Mouse (Mus musculus): ENCODE results near the gene Oprl1. TPM values are rescaled to one million over a fixed set of nuclear protein-coding genes. Genes with fewer than 3 reads are reported as not detected.

The Oprl1 gene
- polyA plus RNA-seq (2012; ENCODE audit: insufficient read depth, insufficient read length, low replicate concordance, missing spikeins) = not detected in 2 replicates

DNA sequence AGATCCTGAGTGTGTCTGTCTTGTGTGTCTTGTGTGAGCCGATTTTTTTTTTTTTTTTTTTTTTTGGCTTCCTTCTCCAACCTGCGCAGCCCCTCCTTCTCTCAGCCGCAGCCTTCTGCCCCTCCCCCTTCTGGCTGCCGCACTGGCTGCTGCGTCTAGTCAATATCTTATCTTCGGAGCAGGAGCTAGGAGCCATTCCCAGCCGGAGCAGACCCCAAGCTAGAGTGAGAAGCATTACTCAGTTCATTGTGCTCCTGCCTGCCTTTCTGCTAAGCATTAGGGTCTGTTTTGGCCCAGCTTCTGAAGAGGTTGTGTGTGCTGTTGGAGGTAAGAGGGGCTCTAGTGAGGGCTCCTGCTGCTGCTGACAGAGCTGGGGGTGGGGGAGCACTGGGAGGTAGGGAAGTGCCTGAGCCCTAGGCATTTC lies at the start of gene Oprl1:
TSS of gene Oprl1 (plus strand) at position 114 of the 424 bp plus-strand sequence.
- peak within 1 kb of the TSS; percentile 49 for H3K27ac ChIP-seq (ENCODE audit: insufficient read depth, low read depth, low read length)
- WGBS = 5% methylated on average over 7 of the region's 7 CpGs
- H3K4me3 ChIP-seq (ENCODE audit: insufficient read depth, low read depth, low read length) = peak within 1 kb of the TSS; percentile 59
- peaks cover 7% of the 10 kb centered on the region; the same call in 1 of the 2 replicates for H3K4me1 ChIP-seq (ENCODE audit: control insufficient read depth, insufficient read depth, low read length)
- TF ChIP-seq CTCF (IDR thresholded peaks at IDR 0.05; ENCODE audit: insufficient read depth, low read depth, low read length) (no peak), POLR2A (IDR thresholded peaks at IDR 0.05; ENCODE audit: insufficient read depth, low read depth, low read length) (no peak)

DNA sequence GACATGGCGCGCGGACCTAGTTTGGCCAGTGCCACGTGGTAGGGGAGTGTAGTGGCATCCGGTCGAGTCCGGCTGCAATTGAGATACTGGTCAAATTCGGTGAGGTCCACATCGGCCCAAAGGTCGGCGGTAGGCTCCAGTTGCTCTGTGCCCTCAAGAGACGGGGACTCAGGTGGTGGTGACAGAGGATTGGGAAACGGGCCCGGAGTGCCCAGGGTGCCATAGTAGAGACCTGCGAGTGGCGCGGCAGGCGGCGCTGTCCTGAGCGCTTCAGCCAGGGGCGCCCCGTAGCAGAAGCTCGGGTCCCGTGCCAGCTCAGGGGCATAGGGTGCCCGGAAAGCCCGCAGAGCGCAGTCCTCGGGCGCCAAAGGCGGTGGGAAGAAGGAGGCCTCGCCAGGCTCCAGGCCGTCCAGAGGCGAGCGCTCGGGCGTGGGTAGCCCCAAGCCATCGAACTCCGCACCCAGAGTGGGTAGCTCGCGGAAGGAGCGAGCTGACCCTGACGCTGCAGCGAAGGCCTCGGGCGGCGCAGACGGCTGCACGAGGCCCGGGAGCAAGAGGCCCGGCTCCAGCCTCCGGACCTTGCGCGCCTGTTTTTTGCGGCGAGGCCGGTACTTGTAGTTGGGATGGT lies 44.4 kb upstream of the Oprl1 start:
- 7% methylated on average over 56 of the region's 56 CpGs for WGBS
- H3K27ac ChIP-seq (ENCODE audit: insufficient read depth, low read depth, low read length) = no peak overlapping the region
- peak overlapping the region; percentile 44 for H3K4me3 ChIP-seq (ENCODE audit: insufficient read depth, low read depth, low read length)
- TF ChIP-seq POLR2A (IDR thresholded peaks at IDR 0.05; ENCODE audit: insufficient read depth, low read depth, low read length) (no peak), CTCF (IDR thresholded peaks at IDR 0.05; ENCODE audit: insufficient read depth, low read depth, low read length) (no peak)
- peaks cover 14% of the 10 kb centered on the region for H3K4me1 ChIP-seq (ENCODE audit: control insufficient read depth, insufficient read depth, low read length)

DNA sequence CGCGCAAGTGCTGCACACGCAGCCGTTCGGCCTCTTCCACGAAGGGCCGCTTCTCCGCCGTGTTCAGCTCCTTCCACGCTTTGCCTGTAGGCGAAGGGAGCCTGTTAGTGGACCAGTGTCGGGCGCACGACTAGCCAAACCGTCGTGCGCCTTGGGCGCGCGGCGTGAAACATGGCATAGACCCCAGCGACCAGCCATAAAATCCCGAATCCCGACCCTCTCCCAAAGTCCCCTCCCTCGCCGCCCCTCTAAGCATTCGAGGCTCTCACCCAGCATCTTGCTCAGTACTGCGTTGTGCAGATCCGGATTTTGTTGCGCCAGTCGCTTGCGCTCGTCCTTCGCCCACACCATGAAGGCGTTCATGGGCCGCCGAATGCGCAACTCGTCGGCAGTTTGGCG lies 43.9 kb upstream of the Oprl1 start:
- WGBS = 1% methylated on average over 41 of the region's 41 CpGs
- H3K27ac ChIP-seq (ENCODE audit: insufficient read depth, low read depth, low read length) = no peak overlapping the region
- peak overlapping the region; percentile 44 for H3K4me3 ChIP-seq (ENCODE audit: insufficient read depth, low read depth, low read length)
- H3K4me1 ChIP-seq (ENCODE audit: control insufficient read depth, insufficient read depth, low read length) = peaks cover 18% of the 10 kb centered on the region
- TF ChIP-seq POLR2A (IDR thresholded peaks at IDR 0.05; ENCODE audit: insufficient read depth, low read depth, low read length) (no peak), CTCF (IDR thresholded peaks at IDR 0.05; ENCODE audit: insufficient read depth, low read depth, low read length) (no peak)

DNA sequence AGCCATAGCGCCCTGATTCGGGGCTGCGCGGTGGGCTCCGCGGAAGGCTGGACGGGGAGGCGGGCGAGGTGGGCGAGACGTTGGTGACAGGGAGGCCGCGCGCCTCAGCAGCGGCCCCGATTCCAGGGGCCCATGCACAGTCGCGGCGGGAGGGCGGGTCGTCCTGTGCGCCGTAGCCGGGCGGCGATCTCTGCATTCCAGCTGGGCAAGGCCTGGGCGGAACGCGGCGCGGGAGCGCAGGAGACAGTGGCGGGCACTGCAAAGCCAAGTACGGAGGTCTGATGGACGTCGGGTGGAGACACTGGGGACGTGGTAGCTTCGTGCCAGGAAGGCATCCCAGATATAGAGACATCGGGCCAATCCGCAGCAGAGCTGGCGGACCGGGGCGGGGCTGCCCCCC lies 43.5 kb upstream of the Oprl1 start, which contains the start of gene Sox18:
TSS of gene Sox18 (minus strand) at position 315 of the 400 bp plus-strand sequence.
- peak within 1 kb of the TSS; percentile 44 for H3K4me3 ChIP-seq (ENCODE audit: insufficient read depth, low read depth, low read length)
- H3K27ac ChIP-seq (ENCODE audit: insufficient read depth, low read depth, low read length) = no peak within 1 kb of the TSS
- WGBS = 1% methylated on average over 43 of the region's 43 CpGs
- TF ChIP-seq CTCF (IDR thresholded peaks at IDR 0.05; ENCODE audit: insufficient read depth, low read depth, low read length) = no peak
- no peak for TF ChIP-seq POLR2A (IDR thresholded peaks at IDR 0.05; ENCODE audit: insufficient read depth, low read depth, low read length)
- H3K4me1 ChIP-seq (ENCODE audit: control insufficient read depth, insufficient read depth, low read length) = peaks cover 18% of the 10 kb centered on the region

DNA sequence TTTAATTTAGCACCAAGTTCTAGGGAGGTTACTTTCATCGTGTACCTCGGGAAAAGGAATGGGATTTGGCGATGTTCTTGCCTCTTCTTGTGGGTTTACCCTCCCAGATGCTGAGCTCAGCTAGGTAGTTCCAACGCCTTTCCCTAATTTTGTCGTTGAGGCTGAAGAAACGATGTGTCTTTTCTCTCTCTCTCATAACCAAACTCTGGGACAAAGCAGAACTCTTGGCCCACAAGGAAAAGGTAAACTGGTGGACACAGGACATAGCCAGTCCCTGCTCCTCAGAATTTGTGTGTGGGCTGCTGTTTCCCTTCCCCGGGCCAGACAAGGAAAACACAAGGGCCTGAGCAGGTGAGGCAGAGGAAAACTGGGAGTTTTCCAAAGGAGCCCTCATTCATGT lies 42.8 kb upstream of the Oprl1 start:
- Histone ChIP-seq H3K4me1 (ENCODE audit: control insufficient read depth, insufficient read depth, low read length) (peaks cover 18% of the 10 kb centered on the region), H3K27ac (ENCODE audit: insufficient read depth, low read depth, low read length) (no peak overlapping the region), H3K4me3 (ENCODE audit: insufficient read depth, low read depth, low read length) (no peak overlapping the region)
- TF ChIP-seq POLR2A (IDR thresholded peaks at IDR 0.05; ENCODE audit: insufficient read depth, low read depth, low read length) (no peak), CTCF (IDR thresholded peaks at IDR 0.05; ENCODE audit: insufficient read depth, low read depth, low read length) (no peak)
- 42% methylated on average over 7 of the region's 7 CpGs for WGBS

DNA sequence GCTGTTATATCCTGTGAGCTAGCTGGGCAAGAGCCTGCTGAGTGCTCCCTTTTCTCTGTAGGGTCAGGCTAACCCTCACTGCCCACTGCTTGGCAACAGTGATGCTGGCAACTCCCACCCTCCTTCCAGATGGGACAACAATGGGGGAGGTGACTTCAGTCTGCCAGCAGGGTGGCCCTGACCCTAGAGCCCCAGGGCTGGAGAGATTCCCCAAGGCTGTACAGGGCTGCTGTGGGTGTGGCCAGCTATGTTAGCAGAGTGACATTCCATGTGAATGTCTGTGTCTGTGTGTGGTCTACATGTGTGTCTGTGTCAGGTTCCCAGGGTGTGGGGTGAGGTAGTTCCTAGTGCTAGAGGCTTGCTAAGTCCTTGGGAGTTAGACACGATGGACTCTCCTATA lies 41.3 kb upstream of the Oprl1 start:
- no peak overlapping the region for H3K4me3 ChIP-seq (ENCODE audit: insufficient read depth, low read depth, low read length)
- peaks cover 18% of the 10 kb centered on the region for H3K4me1 ChIP-seq (ENCODE audit: control insufficient read depth, insufficient read depth, low read length)
- WGBS = 55% methylated on average over 1 of the region's 1 CpGs
- TF ChIP-seq POLR2A (IDR thresholded peaks at IDR 0.05; ENCODE audit: insufficient read depth, low read depth, low read length) (no peak), CTCF (IDR thresholded peaks at IDR 0.05; ENCODE audit: insufficient read depth, low read depth, low read length) (no peak)
- H3K27ac ChIP-seq (ENCODE audit: insufficient read depth, low read depth, low read length) = no peak overlapping the region

DNA sequence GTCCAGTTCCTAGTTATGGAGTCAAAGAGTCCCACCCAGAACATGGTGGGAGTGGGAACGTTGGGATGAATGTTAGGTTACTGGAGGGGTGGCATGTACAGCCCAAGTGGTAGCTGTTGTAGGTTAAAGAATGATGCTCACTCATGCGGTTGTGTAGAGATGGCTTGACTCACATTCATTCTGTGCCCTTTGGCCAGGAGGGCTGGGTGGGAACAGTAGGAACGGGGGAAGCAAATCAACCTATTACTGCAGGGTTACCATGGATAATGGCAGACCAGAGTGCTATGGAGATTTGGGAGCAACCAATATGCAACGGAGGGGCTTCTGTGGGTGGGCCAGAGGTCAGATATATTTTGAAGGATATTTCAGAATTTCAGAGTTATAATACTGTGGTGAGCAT lies 39.9 kb upstream of the Oprl1 start:
- H3K4me1 ChIP-seq (ENCODE audit: control insufficient read depth, insufficient read depth, low read length) = peaks cover 21% of the 10 kb centered on the region
- H3K4me3 ChIP-seq (ENCODE audit: insufficient read depth, low read depth, low read length) = no peak overlapping the region
- WGBS = 87% methylated on average over 4 of the region's 4 CpGs
- TF ChIP-seq CTCF (IDR thresholded peaks at IDR 0.05; ENCODE audit: insufficient read depth, low read depth, low read length) = no peak
- no peak for TF ChIP-seq POLR2A (IDR thresholded peaks at IDR 0.05; ENCODE audit: insufficient read depth, low read depth, low read length)
- no peak overlapping the region for H3K27ac ChIP-seq (ENCODE audit: insufficient read depth, low read depth, low read length)

DNA sequence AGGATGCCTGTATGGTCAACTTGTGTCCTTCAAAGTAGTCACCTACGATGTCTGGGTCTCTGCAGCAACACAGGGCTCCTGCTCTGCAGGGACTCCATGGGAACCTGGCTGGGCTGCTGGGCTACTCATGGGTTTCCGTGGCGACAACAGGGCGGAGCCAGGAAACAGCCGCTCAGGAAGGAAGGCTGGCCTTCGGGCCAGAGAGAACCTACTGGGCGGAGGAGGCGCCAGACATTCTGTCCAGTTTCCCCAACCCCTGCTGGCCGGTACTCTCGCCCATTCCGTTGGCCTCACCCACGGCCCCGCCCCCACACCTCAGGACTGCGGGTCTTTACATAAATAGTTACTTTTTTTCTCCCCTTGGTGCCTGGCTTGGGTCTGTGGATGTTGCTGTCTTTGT lies 39.4 kb upstream of the Oprl1 start:
- H3K4me1 ChIP-seq (ENCODE audit: control insufficient read depth, insufficient read depth, low read length) = peaks cover 21% of the 10 kb centered on the region
- H3K27ac ChIP-seq (ENCODE audit: insufficient read depth, low read depth, low read length) = no peak overlapping the region
- TF ChIP-seq POLR2A (IDR thresholded peaks at IDR 0.05; ENCODE audit: insufficient read depth, low read depth, low read length) = no peak
- TF ChIP-seq CTCF (IDR thresholded peaks at IDR 0.05; ENCODE audit: insufficient read depth, low read depth, low read length) = no peak
- H3K4me3 ChIP-seq (ENCODE audit: insufficient read depth, low read depth, low read length) = no peak overlapping the region
- WGBS = 13% methylated on average over 14 of the region's 14 CpGs

DNA sequence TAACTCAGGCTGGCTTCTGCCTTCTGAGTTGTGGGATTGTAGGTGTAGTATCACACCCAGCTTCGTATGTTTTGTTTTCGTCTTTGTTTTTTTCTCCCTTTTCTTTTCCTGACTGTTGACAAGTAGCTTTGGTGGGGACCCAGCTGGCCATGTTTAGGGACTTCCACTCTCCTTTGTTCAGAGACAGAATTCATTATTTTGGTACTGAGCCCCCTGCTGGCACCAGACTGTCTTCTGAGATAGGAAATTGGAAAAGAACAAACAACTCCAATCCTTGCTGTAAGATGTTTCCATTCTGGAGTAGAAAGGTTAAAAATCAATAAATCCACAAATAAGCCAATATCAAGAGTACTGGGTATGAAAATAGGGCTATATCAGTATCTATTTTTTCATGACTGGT lies 38.4 kb upstream of the Oprl1 start:
- Histone ChIP-seq H3K4me1 (ENCODE audit: control insufficient read depth, insufficient read depth, low read length) (peaks cover 18% of the 10 kb centered on the region), H3K27ac (ENCODE audit: insufficient read depth, low read depth, low read length) (no peak overlapping the region), H3K4me3 (ENCODE audit: insufficient read depth, low read depth, low read length) (no peak overlapping the region)
- TF ChIP-seq POLR2A (IDR thresholded peaks at IDR 0.05; ENCODE audit: insufficient read depth, low read depth, low read length) (no peak), CTCF (IDR thresholded peaks at IDR 0.05; ENCODE audit: insufficient read depth, low read depth, low read length) (no peak)
- 37% methylated on average over 2 of the region's 2 CpGs for WGBS
